Comparison of ENCODE assay signal across 8 mouse cellular contexts in genomic region chr14:53505389-53505788, GRCm38 (mm10).
DNase-seq lines count a peak whose midpoint lies in the region; ATAC-seq lines count a peak whose summit lies in the region.
"Not testable (repeated sequence)": the region's sequence is repeated elsewhere in the genome, so short reads cannot be mapped to it uniquely, and the experiment has no call there.

No protein-coding gene starts in this region.

- peak; percentile 77 for ATAC-seq in megakaryocyte-erythroid progenitor cell, adult 5-6 weeks (replicated peaks; ENCODE audit: low FRiP score, low TSS enrichment, poor library complexity, severe bottlenecking)

- DNase-seq in adrenal gland, postnatal 10 days: peak; percentile 53
- peak; percentile 1 for DNase-seq in embryo, embryonic 9.5 days (ENCODE audit: extremely low spot score)
- DNase-seq in heart, postnatal 10 days: peak; percentile 18 to 49
- peak; percentile 36 for DNase-seq in kidney, adult 9 months
- peak; percentile 42 to 45 for DNase-seq in left cerebral cortex, postnatal 14 days (ENCODE audit: low spot score in 2 of 2)
- DNase-seq in retina, postnatal 1 day: peak; percentile 59
- peak; percentile 41 to 44 for DNase-seq in thymus, postnatal 36 days

- intact Hi-C loops in heart, postnatal 10 days (cut with DNase I); left cerebral cortex, postnatal 14 days (cut with DNase I): not testable (repeated sequence)

Comparison
In these comparisons a context has a peak if more than half of its experiments do, and no peak if none do; other contexts are left out.
1. Peak in every context shown above with its lines: DNase-seq and ATAC-seq.
2. DNase-seq: peak in every context shown above with its lines; median percentile 59 in retina, postnatal 1 day; 53 in adrenal gland, postnatal 10 days; 44 in left cerebral cortex, postnatal 14 days; 42 in thymus, postnatal 36 days; 36 in kidney, adult 9 months; 34 in heart, postnatal 10 days; 1 in embryo, embryonic 9.5 days.